Mouse (Mus musculus): ENCODE data around the gene Bet1l.

Gene Bet1l

GRCm38 (mm10) chr7:140833341-140833740, 24.0 kb downstream of the Bet1l start:
- DNase-seq (ENCODE audit: low read depth, low spot score), result no peak

- DNase-seq (ENCODE audit: low read depth, low spot score), result no peak
Observed at GRCm38 (mm10) chr7:140831447-140831846, 25.9 kb downstream of the Bet1l start.

- peak; percentile 40 for DNase-seq (ENCODE audit: low read depth, low spot score)
Observed at GRCm38 (mm10) chr7:140828171-140828881, 29.1 kb downstream of the Bet1l start.

- no peak for DNase-seq (ENCODE audit: low read depth, low spot score)
Observed at GRCm38 (mm10) chr7:140822731-140823130, 34.6 kb downstream of the Bet1l start.

GRCm38 (mm10) chr7:140821653-140822329, 35.6 kb downstream of the Bet1l start, which contains the start of gene Zfp941:
Gene Zfp941, minus strand, starts transcription at chr7:140822178.
- DNase-seq (ENCODE audit: low read depth, low spot score), result peak; percentile 16

- no peak for DNase-seq (ENCODE audit: low read depth, low spot score)
Observed at GRCm38 (mm10) chr7:140821305-140821652, 36.1 kb downstream of the Bet1l start.

- no peak for DNase-seq (ENCODE audit: low read depth, low spot score)
Observed at GRCm38 (mm10) chr7:140820173-140820572, 37.2 kb downstream of the Bet1l start.

GRCm38 (mm10) chr7:140812850-140813249, 44.5 kb downstream of the Bet1l start:
- DNase-seq (ENCODE audit: low read depth, low spot score), result no peak

GRCm38 (mm10) chr7:140811714-140812113, 45.7 kb downstream of the Bet1l start:
- DNase-seq (ENCODE audit: low read depth, low spot score), result no peak

GRCm38 (mm10) chr7:140810496-140810895, 46.9 kb downstream of the Bet1l start:
- DNase-seq (ENCODE audit: low read depth, low spot score), result peak; percentile 20

DNA sequence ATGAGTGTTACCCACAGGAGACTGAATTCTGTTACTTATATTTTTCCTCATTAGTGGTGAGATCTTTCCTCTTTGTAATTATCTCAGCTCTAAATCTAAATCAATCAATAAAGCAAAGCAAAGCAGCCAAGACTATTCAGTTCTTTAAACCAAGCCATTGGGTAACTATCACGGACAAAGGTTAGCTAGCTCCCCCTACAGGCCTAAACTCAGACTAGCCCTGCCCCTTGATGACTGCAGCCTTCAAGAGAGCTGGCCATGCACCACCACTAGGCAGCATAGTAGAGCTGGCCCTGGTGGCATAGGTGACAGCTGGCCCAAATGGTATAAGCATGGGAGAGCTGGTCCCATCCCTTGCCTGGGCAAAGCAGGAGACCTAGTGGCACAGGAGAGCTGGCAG, 51.7 kb downstream of the Bet1l start:
- DNase-seq (ENCODE audit: low read depth, low spot score), result peak; percentile 69
